Mouse (Mus musculus) kidney, embryonic 14.5 days (tissue): Measurements from ENCODE around the gene Plpp3. TPM values are rescaled to one million over a fixed set of nuclear protein-coding genes. Genes with fewer than 3 reads are reported as not detected.

Experiments used
- ATAC-seq: fragments of 200-750 bp; cut with Nextera tagmentation; 2 replicates; pipeline ENCODE4 v1.8.0; 2017; ENCODE audit warnings: moderate number of reproducible peaks, mild to moderate bottlenecking, moderate TSS enrichment, moderate library complexity; ENCODE audit not compliant: low FRiP score, low TSS enrichment
- H3K27ac ChIP-seq: fragments of 300-500 bp; sonication (generic); 2 replicates; pipeline ENCODE4 v1.5.1; 2014; ENCODE audit warnings: low read depth, mild to moderate bottlenecking, low read length, moderate library complexity, mixed read lengths
- H3K27me3 ChIP-seq: fragments of 300-500 bp; sonication (generic); 2 replicates; pipeline ENCODE4 v1.6.1; 2014; ENCODE audit warnings: mild to moderate bottlenecking, low read length; ENCODE audit not compliant: control insufficient read depth, insufficient read depth
- H3K36me3 ChIP-seq: fragments of 300-500 bp; sonication (generic); 2 replicates; pipeline ENCODE4 v1.6.1; 2014; ENCODE audit warnings: low read length, mixed read lengths; ENCODE audit not compliant: control insufficient read depth, insufficient read depth
- H3K4me1 ChIP-seq: fragments of 300-500 bp; sonication (generic); 2 replicates; pipeline ENCODE4 v1.6.1; 2014; ENCODE audit warnings: low read length, mixed read lengths; ENCODE audit not compliant: control insufficient read depth, insufficient read depth
- H3K4me2 ChIP-seq: fragments of 300-500 bp; sonication (generic); replicated peaks from 2 replicates; pipeline ENCODE4 v1.6.1; 2014; ENCODE audit warnings: low read depth, mild to moderate bottlenecking, low read length
- H3K4me3 ChIP-seq: fragments of 300-500 bp; sonication (generic); 2 replicates; pipeline ENCODE4 v1.5.1; 2014; ENCODE audit warnings: mild to moderate bottlenecking, low read length
- H3K9ac ChIP-seq: fragments of 300-500 bp; sonication (generic); 2 replicates; pipeline ENCODE4 v1.6.1; 2014; ENCODE audit warnings: low read depth, mild to moderate bottlenecking, low read length, moderate library complexity
- H3K9me3 ChIP-seq: fragments of 300-500 bp; sonication (generic); 2 replicates; pipeline ENCODE4 v1.6.1; 2016; ENCODE audit warnings: low read length; ENCODE audit not compliant: control insufficient read depth
- WGBS: fragments of 180-500 bp; shearing (Covaris S2); extraction: QIAGEN DNeasy Blood & Tissue Kit; methylation state at CpG from one replicate; pipeline ENCODE4 v1.1.7; 2014; 5-methylcytosine and 5-hydroxymethylcytosine counted together
- polyA plus RNA-seq: library from polyadenylated mRNA; unstranded; fragments of >200 nt; fragmentation: Nextera tagmentation; extraction: Ambion mirVana; gene quantifications from 2 replicates; pipeline ENCODE4 v1.2.1, GENCODE M21; 2014

The Plpp3 gene
- polyA plus RNA-seq, 1 experiment from 2014 or later = 53.0 TPM

DNA sequence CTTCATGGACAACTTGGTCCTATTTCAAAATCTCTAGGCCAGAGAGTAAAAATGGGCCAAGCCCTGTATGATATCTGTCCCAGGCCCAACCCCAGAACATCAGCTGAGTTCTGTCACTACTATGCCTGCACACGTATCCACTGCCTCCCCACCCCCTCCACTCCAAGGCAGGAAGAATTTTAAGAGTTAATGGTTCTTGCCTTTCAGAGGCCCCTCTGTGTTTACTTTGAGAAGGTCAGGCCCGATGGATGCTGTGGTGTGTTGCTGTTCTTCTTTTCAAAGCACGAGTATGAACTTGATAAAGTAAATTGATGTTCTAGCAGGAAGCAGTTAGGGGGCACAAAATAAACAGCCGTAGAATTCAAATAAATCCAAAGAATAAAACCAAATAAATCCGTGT is 35.5 kb downstream of the Plpp3 start:
- 18% methylated on average over 5 of the region's 5 CpGs for WGBS
- no peak; the same call in 1 of the 2 replicates for ATAC-seq
- peak overlapping the region; percentile 19; the same call in 1 of the 2 replicates for H3K27ac ChIP-seq
- peaks cover 13% of the 10 kb centered on the region; the same call in 1 of the 2 replicates for H3K36me3 ChIP-seq
- H3K27me3 ChIP-seq = no peaks in the 10 kb centered on the region
- peaks cover 32% of the 10 kb centered on the region for H3K4me1 ChIP-seq
- H3K4me3 ChIP-seq = no peak overlapping the region
- no peaks in the 10 kb centered on the region for H3K9me3 ChIP-seq
- no peak overlapping the region for H3K4me2 ChIP-seq
- H3K9ac ChIP-seq = no peak overlapping the region

DNA sequence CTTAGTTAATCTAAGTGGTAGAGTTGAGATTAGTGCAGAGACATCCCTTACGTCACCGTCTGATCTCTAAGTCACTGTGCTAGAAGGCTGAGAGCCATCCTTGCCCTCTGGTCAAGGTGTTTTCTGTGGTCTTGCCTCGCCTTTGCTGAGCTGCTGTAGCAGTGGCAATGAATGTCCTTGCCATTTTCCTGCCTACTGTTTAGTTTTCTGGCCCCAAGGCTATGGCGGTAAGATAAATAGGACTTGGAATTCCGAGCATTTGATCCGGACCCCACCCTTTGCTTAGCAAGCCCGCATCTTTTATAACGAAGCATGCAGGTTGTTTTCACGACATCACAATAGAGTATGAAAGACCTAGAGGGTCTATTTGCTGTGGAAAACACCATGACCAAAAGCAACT is 38.1 kb downstream of the Plpp3 start:
- no peak overlapping the region for H3K9ac ChIP-seq
- H3K9me3 ChIP-seq = no peaks in the 10 kb centered on the region
- ATAC-seq = no peak
- no peak overlapping the region for H3K4me3 ChIP-seq
- no peak overlapping the region for H3K4me2 ChIP-seq
- peaks cover 22% of the 10 kb centered on the region; the same call in 1 of the 2 replicates for H3K36me3 ChIP-seq
- WGBS = 87% methylated on average over 9 of the region's 9 CpGs
- peaks cover 22% of the 10 kb centered on the region for H3K4me1 ChIP-seq
- no peak overlapping the region for H3K27ac ChIP-seq
- no peaks in the 10 kb centered on the region for H3K27me3 ChIP-seq

GRCm38 (mm10) chr4:105196099-105196498 is 39.0 kb downstream of the Plpp3 start:
- H3K9me3 ChIP-seq = no peaks in the 10 kb centered on the region
- H3K27ac ChIP-seq = no peak overlapping the region
- no peak overlapping the region for H3K4me3 ChIP-seq
- H3K36me3 ChIP-seq = peaks cover 22% of the 10 kb centered on the region; the same call in 1 of the 2 replicates
- 62% methylated on average over 9 of the region's 9 CpGs for WGBS
- H3K27me3 ChIP-seq = no peaks in the 10 kb centered on the region
- ATAC-seq = no peak
- no peak overlapping the region for H3K9ac ChIP-seq
- peaks cover 18% of the 10 kb centered on the region for H3K4me1 ChIP-seq
- H3K4me2 ChIP-seq = no peak overlapping the region

GRCm38 (mm10) chr4:105196993-105197765 is 40.0 kb downstream of the Plpp3 start:
- ATAC-seq = no peak
- H3K4me3 ChIP-seq = no peak overlapping the region
- no peaks in the 10 kb centered on the region for H3K9me3 ChIP-seq
- WGBS = 76% methylated on average over 9 of the region's 9 CpGs
- H3K4me1 ChIP-seq = peaks cover 15% of the 10 kb centered on the region
- H3K27ac ChIP-seq = no peak overlapping the region
- no peaks in the 10 kb centered on the region for H3K27me3 ChIP-seq
- no peak overlapping the region for H3K4me2 ChIP-seq
- H3K36me3 ChIP-seq = peaks cover 22% of the 10 kb centered on the region; the same call in 1 of the 2 replicates
- H3K9ac ChIP-seq = no peak overlapping the region

- Histone ChIP-seq H3K9ac (no peak overlapping the region), H3K9me3 (no peaks in the 10 kb centered on the region), H3K27me3 (no peaks in the 10 kb centered on the region), H3K4me3 (no peak overlapping the region), H3K27ac (no peak overlapping the region), H3K4me2 (no peak overlapping the region), H3K36me3 (peaks cover 22% of the 10 kb centered on the region; the same call in 1 of the 2 replicates), H3K4me1 (peaks cover 6% of the 10 kb centered on the region)
- 87% methylated on average over 5 of the region's 5 CpGs for WGBS
- no peak for ATAC-seq
Measured at GRCm38 (mm10) chr4:105198696-105199095, 41.5 kb downstream of the Plpp3 start.

DNA sequence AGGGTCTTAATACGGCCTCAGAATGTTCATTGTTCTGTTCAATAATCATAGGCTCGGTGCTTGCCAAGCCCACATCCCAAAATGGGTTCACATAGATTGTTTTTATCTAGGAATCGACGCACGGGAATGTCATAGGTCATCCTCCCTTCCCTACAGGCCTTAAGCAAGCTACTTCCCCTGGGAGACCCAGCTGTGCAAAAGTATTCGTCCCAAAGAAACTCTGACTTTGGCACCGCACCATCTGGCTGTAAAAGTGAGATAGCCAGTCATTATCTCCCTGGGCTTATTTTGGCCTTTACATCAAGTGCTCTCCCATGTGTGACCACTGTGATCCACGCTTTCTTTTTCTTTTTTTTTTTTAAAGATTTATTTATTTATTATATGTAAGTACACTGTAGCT is 42.2 kb downstream of the Plpp3 start:
- Histone ChIP-seq H3K9ac (no peak overlapping the region), H3K36me3 (peaks cover 22% of the 10 kb centered on the region; the same call in 1 of the 2 replicates), H3K4me3 (no peak overlapping the region), H3K4me1 (peaks cover 11% of the 10 kb centered on the region), H3K9me3 (no peaks in the 10 kb centered on the region), H3K27me3 (no peaks in the 10 kb centered on the region), H3K27ac (no peak overlapping the region), H3K4me2 (no peak overlapping the region)
- ATAC-seq = no peak
- 75% methylated on average over 8 of the region's 8 CpGs for WGBS

DNA sequence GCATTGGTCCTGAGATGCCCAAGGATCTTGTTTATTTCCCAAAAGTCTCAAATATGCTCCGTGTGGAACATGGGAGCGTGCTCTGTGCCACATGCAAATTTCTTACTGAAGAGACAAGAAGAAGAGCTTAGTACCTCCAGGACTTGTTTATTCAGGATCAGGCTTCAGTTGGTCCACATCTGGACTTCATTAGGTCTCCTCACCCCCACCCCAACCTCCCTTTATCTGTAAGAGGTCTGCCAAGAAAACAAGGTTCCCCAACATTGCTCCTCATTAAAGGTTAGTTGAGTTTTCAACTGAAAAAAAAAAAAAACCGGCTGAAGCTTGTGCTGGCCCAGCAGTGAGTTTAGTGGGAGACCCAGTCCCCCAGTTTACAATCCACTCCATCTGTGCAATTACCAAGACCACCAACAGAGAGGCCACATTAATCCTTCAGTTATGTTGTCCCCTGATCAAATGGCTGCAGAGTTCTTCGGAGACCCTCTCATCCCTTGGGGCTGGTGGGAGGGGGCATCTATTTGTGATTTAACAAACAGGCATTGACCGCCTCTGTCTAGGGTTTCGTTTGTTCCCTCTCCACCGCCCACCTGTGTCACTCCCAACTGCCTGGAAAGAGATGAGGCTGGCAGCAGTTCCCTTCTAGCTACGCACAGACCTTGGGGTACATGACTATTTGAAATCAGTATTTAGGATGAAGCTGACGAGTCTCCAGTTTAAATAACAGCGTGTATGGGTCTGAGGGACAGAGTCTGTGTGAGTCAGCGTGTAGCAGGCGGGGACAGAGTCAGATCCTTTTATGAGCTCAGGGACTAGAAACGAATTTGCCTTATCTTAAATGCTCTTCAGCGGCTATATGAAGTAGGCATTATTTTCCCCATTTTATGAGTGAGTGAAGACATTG is 43.7 kb downstream of the Plpp3 start:
- Histone ChIP-seq H3K36me3 (peaks cover 17% of the 10 kb centered on the region; the same call in 1 of the 2 replicates), H3K27ac (no peak overlapping the region), H3K4me3 (no peak overlapping the region), H3K9ac (no peak overlapping the region), H3K9me3 (no peaks in the 10 kb centered on the region), H3K27me3 (no peaks in the 10 kb centered on the region), H3K4me1 (peaks cover 26% of the 10 kb centered on the region), H3K4me2 (no peak overlapping the region)
- WGBS = 26% methylated on average over 14 of the region's 14 CpGs
- ATAC-seq = peak; percentile 32; the same call in 1 of the 2 replicates

GRCm38 (mm10) chr4:105202439-105202838 is 45.3 kb downstream of the Plpp3 start:
- Histone ChIP-seq H3K36me3 (peaks cover 9% of the 10 kb centered on the region; the same call in 1 of the 2 replicates), H3K9ac (no peak overlapping the region), H3K4me1 (peaks cover 38% of the 10 kb centered on the region), H3K27me3 (no peaks in the 10 kb centered on the region), H3K4me2 (no peak overlapping the region), H3K27ac (no peak overlapping the region), H3K9me3 (no peaks in the 10 kb centered on the region), H3K4me3 (no peak overlapping the region)
- no peak for ATAC-seq
- whole genome bisulfite sequencing = 87% methylated on average over 3 of the region's 3 CpGs
